Mouse (Mus musculus) embryonic facial prominence, embryonic 14.5 days (tissue): ENCODE measurements around the gene Dot1l. TPM values are rescaled to one million over a fixed set of nuclear protein-coding genes. Genes with fewer than 3 reads are reported as not detected.
"Not testable (repeated sequence)": the region's sequence is repeated elsewhere in the genome, so short reads cannot be mapped to it uniquely, and the experiment has no call there.

ENCODE experiments used
- ATAC-seq: fragments of 200-750 bp; cut with Nextera tagmentation; 2 replicates; pipeline ENCODE4 v1.8.0; 2017; ENCODE audit warnings: low read depth, moderate number of reproducible peaks, moderate TSS enrichment
- DNase-seq: peaks from one replicate; pipeline ENCODE4 v3.0.0-alpha.2; 2015; ENCODE audit warnings: low spot score
- H3K27ac ChIP-seq: fragments of 300-500 bp; sonication (generic); replicated peaks from 2 replicates; pipeline ENCODE4 v1.5.1; 2014; ENCODE audit warnings: low read depth, mild to moderate bottlenecking, low read length, moderate library complexity
- H3K27me3 ChIP-seq: fragments of 300-500 bp; sonication (generic); replicated peaks from 2 replicates; pipeline ENCODE4 v1.6.1; 2014; ENCODE audit warnings: low read length; ENCODE audit not compliant: control insufficient read depth, insufficient read depth
- H3K36me3 ChIP-seq: fragments of 300-500 bp; sonication (generic); 2 replicates; pipeline ENCODE4 v1.6.1; 2014; ENCODE audit warnings: low read length, mixed read lengths; ENCODE audit not compliant: control insufficient read depth, insufficient read depth
- H3K4me1 ChIP-seq: fragments of 300-500 bp; sonication (generic); 2 replicates; pipeline ENCODE4 v1.6.1; 2014; ENCODE audit warnings: antibody characterized with exemption, low read length; ENCODE audit not compliant: control insufficient read depth, insufficient read depth
- H3K4me2 ChIP-seq: fragments of 300-500 bp; sonication (generic); 2 replicates; pipeline ENCODE4 v1.6.1; 2014; ENCODE audit warnings: low read depth, mild to moderate bottlenecking, low read length, moderate library complexity, mixed read lengths
- H3K4me3 ChIP-seq: fragments of 300-500 bp; sonication (generic); 2 replicates; pipeline ENCODE4 v1.5.1; 2014; ENCODE audit warnings: low read depth, mild to moderate bottlenecking, low read length
- H3K9ac ChIP-seq: fragments of 300-500 bp; sonication (generic); 2 replicates; pipeline ENCODE4 v1.6.1; 2014; ENCODE audit warnings: low read depth, mild to moderate bottlenecking, low read length, moderate library complexity, mixed read lengths
- H3K9me3 ChIP-seq: fragments of 300-500 bp; sonication (generic); 2 replicates; pipeline ENCODE4 v1.6.1; 2016; ENCODE audit warnings: low read length; ENCODE audit not compliant: control insufficient read depth
- WGBS: fragments of 180-500 bp; shearing (Covaris S2); extraction: QIAGEN DNeasy Blood & Tissue Kit; methylation state at CpG from one replicate; pipeline ENCODE4 v1.1.7; 2014; 5-methylcytosine and 5-hydroxymethylcytosine counted together
- polyA plus RNA-seq: library from polyadenylated mRNA; unstranded; fragments of >200 nt; fragmentation: Nextera tagmentation; extraction: Ambion mirVana; gene quantifications from 2 replicates; pipeline ENCODE4 v1.2.1, GENCODE M21; 2014

Gene Dot1l
- polyA plus RNA-seq, 1 experiment from 2014 or later: 21.5 TPM

- Histone ChIP-seq H3K36me3 (no peaks in the 10 kb centered on the region), H3K27me3 (no peaks in the 10 kb centered on the region), H3K9ac (no peak overlapping the region), H3K9me3 (no peaks in the 10 kb centered on the region), H3K4me2 (no peak overlapping the region), H3K4me3 (no peak overlapping the region), H3K27ac (no peak overlapping the region), H3K4me1 (no peaks in the 10 kb centered on the region)
- 66% methylated on average over 2 of the region's 2 CpGs for WGBS
- DNase-seq (no peak), ATAC-seq (no peak)
These were observed 62.2 kb downstream of the Dot1l start for GRCm38 (mm10) chr10:80817164-80817563.

- WGBS: 85% methylated on average over 7 of the region's 7 CpGs
- ATAC-seq, H3K36me3 ChIP-seq, H3K27ac ChIP-seq, H3K9ac ChIP-seq, H3K4me3 ChIP-seq, H3K9me3 ChIP-seq, DNase-seq, H3K4me2 ChIP-seq, H3K4me1 ChIP-seq, H3K27me3 ChIP-seq: not testable (repeated sequence)
These were observed 62.9 kb downstream of the Dot1l start for GRCm38 (mm10) chr10:80817955-80818354.

GRCm38 (mm10) chr10:80818599-80819281 lies 63.7 kb downstream of the Dot1l start:
- Histone ChIP-seq H3K27me3 (no peaks in the 10 kb centered on the region), H3K36me3 (no peaks in the 10 kb centered on the region), H3K4me2 (no peak overlapping the region), H3K9me3 (no peaks in the 10 kb centered on the region), H3K4me1 (no peaks in the 10 kb centered on the region), H3K9ac (0 out of 2 replicates have a peak overlapping the region, but pooled peaks have one; percentile 19), H3K4me3 (no peak overlapping the region), H3K27ac (no peak overlapping the region)
- DNase-seq (no peak), ATAC-seq (no peak)
- WGBS: 61% methylated on average over 6 of the region's 6 CpGs

DNA sequence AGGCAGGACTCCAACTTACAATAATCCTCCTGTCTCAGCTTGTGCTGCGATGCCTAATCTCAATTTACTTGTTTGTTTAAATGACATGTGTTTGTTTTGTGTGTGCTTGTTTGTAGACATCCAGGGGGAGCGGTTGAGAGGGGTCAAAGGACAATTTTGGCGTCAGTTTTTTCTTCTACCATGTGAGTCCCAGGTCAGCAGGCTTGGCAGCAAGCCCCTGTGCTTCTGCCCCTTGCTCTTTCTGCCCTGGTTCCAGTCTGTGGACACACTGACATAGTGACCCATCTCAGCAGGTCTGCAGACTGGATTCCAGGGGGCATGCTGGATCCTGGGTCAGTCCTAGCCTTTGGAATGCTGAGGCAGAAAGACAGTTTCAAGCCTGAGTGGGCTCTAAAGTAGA lies 64.4 kb downstream of the Dot1l start:
- 36% methylated on average over 3 of the region's 3 CpGs for WGBS
- H3K27me3 ChIP-seq: no peaks in the 10 kb centered on the region
- DNase-seq (no peak), ATAC-seq (no peak)
- H3K4me1 ChIP-seq: no peaks in the 10 kb centered on the region
- no peaks in the 10 kb centered on the region for H3K9me3 ChIP-seq
- no peak overlapping the region for H3K4me2 ChIP-seq
- H3K4me3 ChIP-seq: no peak overlapping the region
- no peak overlapping the region for H3K27ac ChIP-seq
- H3K36me3 ChIP-seq: no peaks in the 10 kb centered on the region
- no peak overlapping the region for H3K9ac ChIP-seq

DNA sequence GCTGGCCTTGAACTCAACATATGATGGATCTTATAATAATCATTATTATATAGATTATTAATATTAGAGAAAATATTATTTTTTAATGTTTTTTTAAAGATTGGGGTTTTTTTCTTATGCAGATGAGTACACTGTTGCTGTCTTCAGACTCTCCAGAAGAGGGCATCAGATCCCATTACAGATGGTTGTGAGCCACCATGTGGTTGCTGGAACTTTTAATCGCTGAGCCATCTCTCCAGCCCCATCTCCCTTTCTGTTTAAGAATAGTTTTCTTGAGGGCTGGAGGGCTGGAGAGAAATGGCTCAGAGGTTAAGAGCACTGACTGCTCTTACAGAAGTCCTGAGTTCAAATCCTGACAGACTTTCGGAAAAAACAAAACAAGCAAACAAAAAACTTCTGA lies 67.0 kb downstream of the Dot1l start:
- Histone ChIP-seq H3K27me3 (no peaks in the 10 kb centered on the region), H3K27ac (no peak overlapping the region), H3K4me3 (no peak overlapping the region), H3K9me3 (no peaks in the 10 kb centered on the region), H3K9ac (no peak overlapping the region), H3K4me1 (no peaks in the 10 kb centered on the region), H3K36me3 (no peaks in the 10 kb centered on the region), H3K4me2 (no peak overlapping the region)
- 47% methylated on average over 2 of the region's 2 CpGs for WGBS
- ATAC-seq (no peak), DNase-seq (no peak)

- no peak overlapping the region for H3K4me3 ChIP-seq
- 84% methylated on average over 5 of the region's 5 CpGs for WGBS
- H3K27ac ChIP-seq: no peak overlapping the region
- 0 out of 2 replicates have a peak, but pooled peaks cover under 1% of the 10 kb centered on the region for H3K4me1 ChIP-seq
- no peaks in the 10 kb centered on the region for H3K36me3 ChIP-seq
- H3K9me3 ChIP-seq: no peaks in the 10 kb centered on the region
- ATAC-seq: no peak
- H3K9ac ChIP-seq: no peak overlapping the region
- DNase-seq: no peak
- H3K4me2 ChIP-seq: no peak overlapping the region
- no peaks in the 10 kb centered on the region for H3K27me3 ChIP-seq
These were observed 67.5 kb downstream of the Dot1l start for GRCm38 (mm10) chr10:80822528-80822927.

DNA sequence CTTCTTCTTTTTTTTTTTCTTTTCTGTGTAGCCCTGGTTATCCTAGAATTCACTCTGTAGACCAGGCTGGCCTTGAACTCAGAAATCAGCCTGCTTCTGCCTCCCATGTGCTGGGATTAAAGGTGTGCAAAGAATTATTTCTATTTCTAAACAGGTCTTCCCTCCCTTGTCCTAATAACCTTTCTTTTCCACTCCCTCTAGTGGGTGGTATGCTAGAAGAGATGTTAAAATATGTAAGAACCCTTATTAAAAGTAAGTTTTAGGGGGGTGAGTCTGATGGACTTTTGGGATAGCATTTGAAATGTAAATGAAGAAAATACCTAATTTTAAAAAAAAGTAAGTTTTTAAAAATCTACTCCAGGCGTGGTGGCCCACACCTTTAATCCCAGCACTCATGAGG lies 68.3 kb downstream of the Dot1l start:
- no peaks in the 10 kb centered on the region for H3K27me3 ChIP-seq

GRCm38 (mm10) chr10:80823847-80824643 lies 69.0 kb downstream of the Dot1l start:
- peaks cover 6% of the 10 kb centered on the region for H3K36me3 ChIP-seq
- H3K9ac ChIP-seq: 0 out of 2 replicates have a peak overlapping the region, but pooled peaks have one; percentile 2
- peaks cover 7% of the 10 kb centered on the region; the same call in 1 of the 2 replicates for H3K4me1 ChIP-seq
- no peak for DNase-seq
- H3K27me3 ChIP-seq: no peaks in the 10 kb centered on the region
- H3K4me3 ChIP-seq: no peak overlapping the region
- ATAC-seq: no peak
- H3K27ac ChIP-seq: no peak overlapping the region
- 60% methylated on average over 8 of the region's 8 CpGs for WGBS
- H3K4me2 ChIP-seq: no peak overlapping the region
- H3K9me3 ChIP-seq: no peaks in the 10 kb centered on the region

More for the DNA sequence above, 68.3 kb downstream of the Dot1l start:
- Histone ChIP-seq H3K27ac (no peak overlapping the region), H3K9ac (no peak overlapping the region), H3K4me2 (no peak overlapping the region), H3K9me3 (no peaks in the 10 kb centered on the region), H3K4me3 (no peak overlapping the region), H3K36me3 (peaks cover under 1% of the 10 kb centered on the region; the same call in 1 of the 2 replicates), H3K4me1 (peaks cover 7% of the 10 kb centered on the region; the same call in 1 of the 2 replicates)
- 85% methylated on average over 1 of the region's 1 CpGs for WGBS
- DNase-seq (no peak), ATAC-seq (no peak)
